Mouse (Mus musculus) regulatory T cell (primary cell): Measurements from ENCODE around the gene Tspan3.

Experiments
- in situ Hi-C: fragments of 300-600 bp; cut with MboI, MseI; formaldehyde crosslinking; loops from one replicate; pipeline ENCODE4 v1.15.1; 2025; ENCODE audit warnings: high pct_unique_total_duplicates

Gene Tspan3

GRCm38 (mm10) chr9:56118091-56118490 is 47.2 kb downstream of the Tspan3 start:
- in situ Hi-C loops: no loop called here

- in situ Hi-C loops: loop anchor here (5.0 kb wide), 1 partner anchor 64 kb away; no protein-coding TSS in a partner anchor
Measured at GRCm38 (mm10) chr9:56108174-56108573, 57.1 kb downstream of the Tspan3 start.

GRCm38 (mm10) chr9:56107527-56107926 is 57.8 kb downstream of the Tspan3 start:
- in situ Hi-C loops: loop anchor here (5.0 kb wide), 1 partner anchor 65 kb away; no protein-coding TSS in a partner anchor

DNA sequence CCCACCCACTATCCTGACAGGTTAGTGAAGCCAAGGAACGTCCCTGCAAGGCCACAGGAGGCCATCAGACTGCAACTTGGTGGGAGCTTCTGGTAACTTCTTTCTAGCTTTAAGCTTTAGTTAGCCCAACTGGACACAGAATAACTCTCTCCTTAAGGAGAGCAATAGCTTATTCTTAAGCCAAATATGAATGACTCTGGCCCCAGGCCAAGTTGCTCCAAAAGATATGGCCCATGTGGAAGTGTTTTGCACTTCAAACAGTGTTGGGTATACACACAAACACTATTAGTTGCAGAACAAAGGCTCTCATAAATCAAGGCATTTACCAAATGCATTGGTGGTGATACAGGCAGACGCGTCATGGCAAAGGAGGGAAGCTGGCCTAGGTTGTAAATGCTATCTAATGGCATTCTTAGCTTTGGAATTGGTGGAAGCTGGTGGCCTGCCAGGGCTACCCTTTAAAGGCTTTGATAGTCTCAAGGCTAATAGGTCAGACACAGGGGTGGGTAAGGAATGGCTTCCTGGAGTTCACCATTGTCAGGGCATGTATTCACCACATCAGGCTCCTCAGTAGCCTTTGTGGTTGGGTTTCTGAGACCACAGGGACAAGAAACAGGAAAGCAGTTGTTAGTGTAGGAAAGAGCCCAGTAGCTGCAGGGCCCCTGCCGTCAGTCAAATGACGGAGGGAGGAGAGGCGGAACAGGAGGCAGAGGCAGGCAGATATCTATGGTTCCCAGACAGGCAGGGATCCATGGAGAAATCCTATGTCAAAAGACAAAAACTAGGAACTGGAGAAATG is 58.8 kb downstream of the Tspan3 start:
- in situ Hi-C loops: loop anchor here (5.0 kb wide), 1 partner anchor 66 kb away; no protein-coding TSS in a partner anchor

DNA sequence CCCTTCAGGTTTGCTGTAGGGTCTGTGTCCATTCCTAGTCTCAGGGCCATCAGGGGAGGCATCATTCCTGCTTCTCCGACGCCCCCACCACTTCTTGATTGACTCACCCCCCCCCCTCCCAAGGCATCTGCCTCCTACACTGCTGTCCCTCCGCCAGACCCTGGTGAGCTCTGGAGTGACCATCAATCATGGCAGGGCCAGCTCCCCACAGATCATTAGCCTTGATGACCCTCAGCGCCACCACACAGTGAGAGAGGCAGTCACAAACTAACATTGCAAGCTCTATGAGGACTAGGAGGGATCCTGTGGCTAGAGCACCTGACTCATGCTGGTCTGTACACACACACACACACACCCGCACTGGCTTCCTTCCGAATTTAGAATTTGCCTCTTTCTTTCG is 60.4 kb downstream of the Tspan3 start:
- in situ Hi-C loops: loop anchor here (5.0 kb wide), 1 partner anchor 67 kb away; no protein-coding TSS in a partner anchor

DNA sequence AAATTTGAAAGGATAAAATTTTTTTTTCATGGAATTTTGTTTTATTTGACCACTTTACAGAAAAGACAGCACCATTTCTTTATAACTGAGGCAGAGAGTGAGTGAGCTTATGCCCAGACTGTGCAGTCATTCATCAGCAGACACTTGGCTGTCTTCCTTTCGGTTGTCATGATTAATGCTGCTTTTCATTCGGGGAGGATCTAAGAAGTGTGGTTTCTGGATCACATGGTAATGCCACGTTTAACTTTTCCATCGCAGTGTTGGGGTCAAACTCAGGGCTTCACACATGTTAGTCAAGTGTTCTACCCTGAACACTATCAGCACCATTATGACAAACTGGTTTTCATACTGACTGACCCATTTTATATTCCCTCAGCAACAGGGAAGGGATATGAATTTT is 64.3 kb downstream of the Tspan3 start:
- in situ Hi-C loops: no loop called here

GRCm38 (mm10) chr9:56100041-56100522 is 65.2 kb downstream of the Tspan3 start:
- in situ Hi-C loops: no loop called here

DNA sequence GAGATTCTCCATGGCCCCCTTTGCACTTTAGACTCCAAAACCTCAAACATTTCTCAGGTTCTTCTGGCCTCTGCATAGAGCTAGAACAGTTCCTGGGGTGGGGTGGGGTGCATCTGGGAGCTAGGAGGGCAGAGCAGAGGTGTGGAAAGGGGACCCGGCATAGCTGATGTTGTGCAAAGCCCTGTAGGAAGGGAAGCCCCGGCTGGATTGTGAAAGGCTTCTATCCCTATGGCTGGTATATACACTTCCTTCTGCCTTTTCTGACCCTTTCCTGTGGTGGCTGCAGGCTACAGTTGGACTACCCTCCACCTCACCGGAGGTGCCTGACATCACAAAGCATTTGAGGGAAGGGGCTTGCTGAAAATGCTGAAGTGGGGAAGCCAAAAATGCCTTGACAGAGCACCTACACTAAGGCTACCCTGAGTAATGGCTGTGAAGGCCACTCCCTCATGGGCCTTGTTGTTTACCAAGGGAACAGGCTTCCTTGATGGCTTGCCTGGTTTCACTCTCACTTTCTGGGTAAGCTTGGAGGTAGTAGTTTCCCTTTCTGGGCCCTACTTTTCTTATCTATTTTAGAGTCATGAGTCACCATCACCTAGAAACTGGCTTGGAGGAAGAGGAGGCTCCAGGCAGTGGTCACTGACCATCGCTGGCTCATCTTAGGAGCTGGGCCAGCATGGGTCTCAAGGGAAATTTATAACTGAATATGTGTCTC is 67.5 kb downstream of the Tspan3 start:
- in situ Hi-C loops: no loop called here

DNA sequence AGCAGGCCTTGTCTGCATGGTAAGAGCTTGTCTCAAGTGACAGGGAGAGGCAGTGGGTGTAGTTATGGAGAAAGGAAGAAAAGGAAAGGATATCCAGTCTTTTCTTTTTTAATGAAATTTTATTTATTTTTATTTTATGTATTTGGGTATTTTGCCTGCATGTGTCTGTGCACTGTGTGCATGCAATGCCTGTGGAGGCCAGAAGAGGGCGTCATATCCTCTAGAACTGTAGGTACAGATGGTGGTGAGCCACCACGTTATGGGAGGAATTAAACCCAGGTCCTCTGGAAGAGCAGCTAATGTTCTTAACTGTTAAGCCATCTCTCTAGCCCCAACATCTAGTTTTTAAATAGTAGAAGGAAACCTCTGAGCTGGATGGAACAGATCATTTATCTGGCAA is 73.2 kb downstream of the Tspan3 start:
- in situ Hi-C loops: no loop called here

DNA sequence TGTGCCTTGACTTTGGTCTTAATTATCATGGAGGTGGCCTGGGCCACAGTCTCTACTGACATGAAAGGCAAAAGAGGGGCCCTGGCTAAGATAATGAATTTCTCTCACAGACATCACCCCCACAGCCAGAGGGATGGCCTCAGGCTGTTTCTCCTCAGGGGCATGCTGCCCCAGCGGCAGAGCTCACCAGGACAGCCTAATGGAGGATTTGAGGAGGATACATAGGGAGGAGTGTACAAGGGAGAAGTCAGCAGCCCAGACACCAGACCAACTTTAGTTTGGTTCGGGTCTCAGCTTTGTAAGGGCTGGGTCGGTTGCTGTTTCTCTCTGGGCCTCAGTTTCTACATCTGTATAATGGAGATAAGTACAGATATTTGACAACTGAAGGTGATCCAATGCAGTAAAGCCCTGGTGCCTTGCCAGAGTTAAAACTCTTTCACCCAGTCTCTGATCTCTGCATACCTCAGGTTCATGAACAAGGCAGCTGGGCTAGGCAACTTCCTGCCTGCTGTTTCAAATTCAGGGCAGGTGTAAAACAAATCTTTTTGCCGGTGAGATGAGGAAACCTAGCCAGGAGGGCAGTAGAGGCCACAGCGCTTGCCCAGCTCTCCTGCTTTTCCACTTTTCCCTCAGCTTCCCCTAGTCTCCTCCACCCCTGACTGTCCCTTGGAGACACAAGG is 74.6 kb downstream of the Tspan3 start:
- in situ Hi-C loops: no loop called here

GRCm38 (mm10) chr9:56089778-56090520 is 75.3 kb downstream of the Tspan3 start, which contains the start of gene Pstpip1:
Gene Pstpip1 (plus strand): TSS chr9:56089962.
- in situ Hi-C loops: no loop called here

GRCm38 (mm10) chr9:56086524-56086923 is 78.8 kb downstream of the Tspan3 start:
- in situ Hi-C loops: no loop called here
